Mouse (Mus musculus) CH12.LX (cell line): ENCODE data around the gene Grik1. TPM values are rescaled to one million over a fixed set of nuclear protein-coding genes. Genes with fewer than 3 reads are reported as not detected.

Experiments
- DNase-seq: peaks from one replicate; pipeline ENCODE4 v3.0.0-alpha.2; 2013; ENCODE audit errors: extremely low read depth
- H3K27ac ChIP-seq: 2 replicates; pipeline ENCODE4 v1.5.1; 2012; ENCODE audit warnings: low read depth, mild to moderate bottlenecking, control low read depth, moderate library complexity; ENCODE audit not compliant: insufficient read depth
- H3K27me3 ChIP-seq: replicated peaks from 2 replicates; pipeline ENCODE3; 2012; ENCODE audit warnings: inconsistent platforms
- H3K36me3 ChIP-seq, 2 experiments: replicated peaks in 1 of 2; 2 replicates each; pipeline versions ENCODE3 to v1.6.1; 2012; ENCODE audit warnings: inconsistent platforms in 1 of 2, low read length in 1 of 2, mild to moderate bottlenecking in 1 of 2, mixed read lengths in 1 of 2, moderate library complexity in 1 of 2; ENCODE audit not compliant: control insufficient read depth in 1 of 2, insufficient read depth in 1 of 2
- H3K4me1 ChIP-seq, 2 experiments: 2 replicates each; pipeline ENCODE4 v1.6.1; 2012; ENCODE audit warnings: inconsistent platforms in 1 of 2, moderate library complexity in 1 of 2; ENCODE audit not compliant: insufficient read depth in 2 of 2, control insufficient read depth in 1 of 2
- H3K4me2 ChIP-seq: 2 replicates; pipeline ENCODE4 v1.6.1; 2012; ENCODE audit warnings: low read depth, mild to moderate bottlenecking, control low read depth; ENCODE audit not compliant: poor library complexity, insufficient read depth, severe bottlenecking
- H3K4me3 ChIP-seq, 3 experiments: fragments of 150-350 bp in 1 of 3; sonication (generic) in 1 of 3; replicated peaks in 1 of 3; 2 replicates each; pipeline versions ENCODE3 to v1.5.1; 2011 to 2012; ENCODE audit warnings: low read depth in 2 of 3, low read length in 2 of 3, mild to moderate bottlenecking in 2 of 3, moderate library complexity in 2 of 3, control low read depth in 1 of 3, improper control_type of control experiment in 1 of 3, inconsistent platforms in 1 of 3, mixed read lengths in 1 of 3; ENCODE audit not compliant: poor library complexity in 1 of 3
- H3K79me2 ChIP-seq: replicated peaks from 2 replicates; pipeline ENCODE4 v1.6.1; 2012; ENCODE audit warnings: mild to moderate bottlenecking, moderate library complexity; ENCODE audit not compliant: control insufficient read depth, poor library complexity, insufficient read depth, severe bottlenecking; ENCODE audit errors: extremely low read depth
- H3K9ac ChIP-seq: 2 replicates; pipeline ENCODE4 v1.6.1; 2012; ENCODE audit warnings: low read depth, mild to moderate bottlenecking, control low read depth, moderate library complexity; ENCODE audit not compliant: insufficient read depth
- H3K9me3 ChIP-seq: replicated peaks from 2 replicates; pipeline ENCODE3; 2012; ENCODE audit warnings: low read length, inconsistent platforms, mixed read lengths
- BHLHE40 ChIP-seq: IDR thresholded peaks from 2 replicates; pipeline ENCODE4 v1.6.1; 2011; ENCODE audit warnings: mild to moderate bottlenecking, low read depth, low read length, improper control_type of control experiment
- CHD1 ChIP-seq: IDR thresholded peaks from 2 replicates; pipeline ENCODE4 v1.6.1; 2012; ENCODE audit warnings: low read depth, low read length, improper control_type of control experiment, inconsistent platforms
- CHD2 ChIP-seq: IDR thresholded peaks from 2 replicates; pipeline ENCODE4 v1.6.1; 2011; ENCODE audit warnings: low read length, improper control_type of control experiment
- ELF1 ChIP-seq: IDR thresholded peaks from 2 replicates; pipeline ENCODE4 v1.6.1; 2014; ENCODE audit warnings: low read depth, mild to moderate bottlenecking, inconsistent platforms, low read length, improper control_type of control experiment
- GABPA ChIP-seq: IDR thresholded peaks from 2 replicates; pipeline ENCODE4 v1.6.1; 2012; ENCODE audit warnings: low read depth, low read length, improper control_type of control experiment, inconsistent platforms; ENCODE audit not compliant: insufficient replicate concordance
- JUND ChIP-seq: conservative IDR thresholded peaks from 2 replicates; pipeline ENCODE4 v1.6.1; 2011; ENCODE audit warnings: low read depth, low read length, improper control_type of control experiment
- MAFK ChIP-seq: IDR thresholded peaks from 2 replicates; pipeline ENCODE4 v1.6.1; 2011; ENCODE audit warnings: low read length, improper control_type of control experiment; ENCODE audit not compliant: insufficient replicate concordance
- MAZ ChIP-seq: IDR thresholded peaks from 2 replicates; pipeline ENCODE4 v1.6.1; 2012; ENCODE audit warnings: low read depth, mild to moderate bottlenecking, inconsistent platforms, low read length, improper control_type of control experiment, moderate library complexity
- MEF2A ChIP-seq: IDR thresholded peaks from 2 replicates; pipeline ENCODE4 v1.6.1; 2014; ENCODE audit warnings: low read depth, mild to moderate bottlenecking, inconsistent platforms, low read length, improper control_type of control experiment, borderline replicate concordance
- MXI1 ChIP-seq: IDR thresholded peaks from 2 replicates; pipeline ENCODE4 v1.6.1; 2011; ENCODE audit warnings: mild to moderate bottlenecking, low read depth, low read length, improper control_type of control experiment
- MYC ChIP-seq: IDR thresholded peaks from 2 replicates; pipeline ENCODE4 v1.6.1; 2011; ENCODE audit warnings: low read depth, mild to moderate bottlenecking, improper control_type of control experiment, low read length
- NELFE ChIP-seq: IDR thresholded peaks from 2 replicates; pipeline ENCODE4 v1.6.1; 2011; ENCODE audit warnings: low read depth, low read length, improper control_type of control experiment
- NRF1 ChIP-seq: IDR thresholded peaks from 2 replicates; pipeline ENCODE4 v1.6.1; 2014; ENCODE audit warnings: low read depth, mild to moderate bottlenecking, inconsistent platforms, low read length, improper control_type of control experiment, moderate library complexity
- PAX5 ChIP-seq: IDR thresholded peaks from 2 replicates; pipeline ENCODE4 v1.6.1; 2012; ENCODE audit warnings: low read length, inconsistent platforms, mixed read lengths
- RAD21 ChIP-seq: IDR thresholded peaks from 2 replicates; pipeline ENCODE4 v1.6.1; 2011; ENCODE audit warnings: low read depth, mild to moderate bottlenecking, low read length, improper control_type of control experiment, moderate library complexity
- SMC3 ChIP-seq: IDR thresholded peaks from 2 replicates; pipeline ENCODE4 v1.6.1; 2011; ENCODE audit warnings: low read depth, low read length, improper control_type of control experiment
- USF1 ChIP-seq: IDR thresholded peaks from 2 replicates; pipeline ENCODE4 v1.6.1; 2014; ENCODE audit warnings: low read depth, mild to moderate bottlenecking, inconsistent platforms, low read length, improper control_type of control experiment
- ZC3H11A ChIP-seq: IDR thresholded peaks from 2 replicates; pipeline ENCODE4 v1.6.1; 2012; ENCODE audit warnings: low read depth, mild to moderate bottlenecking, inconsistent platforms, low read length, improper control_type of control experiment
- dilution Hi-C: fragments of 300-500 bp; cut with MboI; formaldehyde crosslinking; loops from 2 replicates; pipeline ENCODE4 v1.14.3; 2020; ENCODE audit warnings: low sequenced_read_pairs; ENCODE audit not compliant: extremely low pct_unique_long_range_greater_than_20kb, extremely low pct_ligation_motif_present
- in situ Hi-C: fragments of 300-500 bp; cut with MboI; formaldehyde crosslinking; loops from 3 replicates; pipeline ENCODE4 v1.14.3; 2019; ENCODE audit warnings: low sequenced_read_pairs, low pct_ligation_motif_present, low pct_unique_long_range_greater_than_20kb, mixed read lengths
- polyA plus RNA-seq: library from polyadenylated mRNA; unstranded; fragments of >175 nt; gene quantifications from 2 replicates; pipeline ENCODE4 v1.2.1, GENCODE M21; 2012; ENCODE audit warnings: low read depth; ENCODE audit not compliant: insufficient read length
- total RNA-seq, 2 experiments: library from RNA; depleted of rRNA; stranded (reverse); fragments of 300-350 nt in 1 of 2; fragments of >200 nt in 1 of 2; gene quantifications; 2 replicates each; pipeline ENCODE4 v1.2.3; 2012 to 2014

Grik1 gene
- total and polyA plus RNA-seq, 3 experiments = 0.08 to 0.13 TPM; not detected in 1

- H3K9me3 ChIP-seq = no peaks in the 10 kb centered on the region
- dilution Hi-C loops = no loop called here
- in situ Hi-C loops = no loop called here
- no peaks in the 10 kb centered on the region for H3K79me2 ChIP-seq
- H3K4me2 ChIP-seq = no peak overlapping the region
- H3K27me3 ChIP-seq = no peaks in the 10 kb centered on the region
- peaks cover 0 to 4% of the 10 kb centered on the region in 2 experiments; a peak in 1 of 4 replicates for H3K4me1 ChIP-seq
- TF ChIP-seq USF1 (no peak), ZC3H11A (no peak), MYC (no peak), NELFE (no peak), MXI1 (no peak), NRF1 (no peak), BHLHE40 (no peak)
- no peak overlapping the region for H3K4me3 ChIP-seq
- DNase-seq = no peak
- no peaks in the 10 kb centered on the region for H3K36me3 ChIP-seq
- no peak overlapping the region for H3K9ac ChIP-seq
- no peak overlapping the region for H3K27ac ChIP-seq
Measured at GRCm38 (mm10) chr16:87973394-87974075, 316.5 kb downstream of the Grik1 start.

GRCm38 (mm10) chr16:87971911-87972310, 318.2 kb downstream of the Grik1 start:
- Histone ChIP-seq H3K4me2 (no peak overlapping the region), H3K4me3 (no peak overlapping the region), H3K9me3 (no peaks in the 10 kb centered on the region), H3K4me1 (peaks cover 0 to 7% of the 10 kb centered on the region in 2 experiments; a peak in 2 of 4 replicates), H3K27ac (no peak overlapping the region), H3K36me3 (no peaks in the 10 kb centered on the region), H3K79me2 (no peaks in the 10 kb centered on the region), H3K27me3 (no peaks in the 10 kb centered on the region), H3K9ac (no peak overlapping the region)
- TF ChIP-seq ELF1 = no peak
- peak; percentile 70; the same call in 1 of the 2 replicates for TF ChIP-seq MAFK
- dilution Hi-C loops = no loop called here
- no peak for DNase-seq
- in situ Hi-C loops = no loop called here

GRCm38 (mm10) chr16:87969936-87970335, 320.1 kb downstream of the Grik1 start:
- no peak for DNase-seq
- Histone ChIP-seq H3K27ac (no peak overlapping the region), H3K9me3 (no peaks in the 10 kb centered on the region), H3K9ac (no peak overlapping the region), H3K4me3 (no peak overlapping the region), H3K27me3 (no peaks in the 10 kb centered on the region), H3K4me1 (peaks cover 0 to 7% of the 10 kb centered on the region in 2 experiments; a peak in 2 of 4 replicates), H3K4me2 (no peak overlapping the region), H3K79me2 (no peaks in the 10 kb centered on the region), H3K36me3 (no peaks in the 10 kb centered on the region)
- TF ChIP-seq JUND = no peak
- TF ChIP-seq MAZ = no peak
- no peak for TF ChIP-seq PAX5
- TF ChIP-seq MXI1 = no peak
- TF ChIP-seq CHD2 = no peak
- no peak for TF ChIP-seq CHD1
- TF ChIP-seq MEF2A = no peak
- TF ChIP-seq SMC3 = no peak
- TF ChIP-seq GABPA = no peak
- TF ChIP-seq RAD21 = no peak
- TF ChIP-seq ZC3H11A = no peak
- in situ Hi-C loops (no loop called here), dilution Hi-C loops (no loop called here)
